Mouse (Mus musculus) bone marrow, adult 2 months (tissue): ENCODE results near the gene Ugt3a1. TPM values are rescaled to one million over a fixed set of nuclear protein-coding genes. Genes with fewer than 3 reads are reported as not detected.
"Not testable (repeated sequence)": the region's sequence is repeated elsewhere in the genome, so short reads cannot be mapped to it uniquely, and the experiment has no call there.

Source experiments
- H3K27ac ChIP-seq: fragments of 200-500 bp; 2 replicates; pipeline ENCODE4 v1.5.1; 2012; ENCODE audit warnings: low read depth, mild to moderate bottlenecking, control low read depth, inconsistent platforms, low read length; ENCODE audit not compliant: control insufficient read depth, poor library complexity, insufficient read depth
- H3K4me1 ChIP-seq: fragments of 200-500 bp; 2 replicates; pipeline ENCODE4 v1.6.1; 2011; ENCODE audit warnings: low read length; ENCODE audit not compliant: control insufficient read depth, insufficient read depth
- H3K4me3 ChIP-seq: fragments of 200-500 bp; replicated peaks from 2 replicates; pipeline ENCODE3; 2011; ENCODE audit warnings: mild to moderate bottlenecking, low read depth, low read length, control low read depth; ENCODE audit not compliant: control insufficient read depth
- CTCF ChIP-seq: fragments of 200-500 bp; IDR thresholded peaks from 2 replicates; pipeline ENCODE4 v1.5.1; 2011; ENCODE audit warnings: low read length, control low read depth; ENCODE audit not compliant: control insufficient read depth, insufficient read depth
- POLR2A ChIP-seq: fragments of 200-500 bp; IDR thresholded peaks from 2 replicates; pipeline ENCODE4 v1.6.1; 2011; ENCODE audit warnings: low read depth, mild to moderate bottlenecking, control low read depth, low read length, borderline replicate concordance; ENCODE audit not compliant: control insufficient read depth
- WGBS: fragments of 180-500 bp; shearing (Covaris S2); methylation state at CpG from one replicate; pipeline ENCODE4 v1.1.7; 2018; 5-methylcytosine and 5-hydroxymethylcytosine counted together
- polyA plus RNA-seq: library from polyadenylated mRNA; stranded (reverse); fragments of >200 nt; gene quantifications from 2 replicates; pipeline ENCODE4 v1.2.4, GENCODE M21; 2011; ENCODE audit warnings: low replicate concordance; ENCODE audit not compliant: missing spikeins, insufficient read depth, insufficient read length

Gene Ugt3a1
- polyA plus RNA-seq = 2.5 TPM in 1 of 2 replicates, not detected in the other

- TF ChIP-seq CTCF = no peak
- no peak for TF ChIP-seq POLR2A
- Histone ChIP-seq H3K4me3 (no peak within 1 kb of the TSS), H3K27ac (no peak within 1 kb of the TSS), H3K4me1 (no peaks in the 10 kb centered on the region)
- 83% methylated on average over 6 of the region's 6 CpGs for WGBS
Observed at GRCm38 (mm10) chr15:9276838-9277295, at the start of gene Ugt3a1. Gene Ugt3a1, plus strand, starts transcription at chr15:9276888.

- 59% methylated on average over 4 of the region's 4 CpGs for WGBS
- H3K4me1 ChIP-seq, H3K4me3 ChIP-seq, H3K27ac ChIP-seq: not testable (repeated sequence)
Observed at GRCm38 (mm10) chr15:9230917-9231316, 45.8 kb upstream of the Ugt3a1 start.

- no peak overlapping the region for H3K4me3 ChIP-seq
- H3K4me1 ChIP-seq = no peaks in the 10 kb centered on the region
- TF ChIP-seq POLR2A = no peak
- no peak for TF ChIP-seq CTCF
- H3K27ac ChIP-seq = no peak overlapping the region
Observed at GRCm38 (mm10) chr15:9246345-9246744, 30.3 kb upstream of the Ugt3a1 start.

- TF ChIP-seq CTCF (no peak), POLR2A (no peak)
- WGBS = 88% methylated on average over 3 of the region's 3 CpGs
- Histone ChIP-seq H3K4me3 (no peak overlapping the region), H3K27ac (no peak overlapping the region), H3K4me1 (no peaks in the 10 kb centered on the region)
Observed at GRCm38 (mm10) chr15:9252891-9253290, 23.8 kb upstream of the Ugt3a1 start.

GRCm38 (mm10) chr15:9260621-9261020 lies 16.1 kb upstream of the Ugt3a1 start:
- no peak for TF ChIP-seq CTCF
- no peak for TF ChIP-seq POLR2A
- H3K4me3 ChIP-seq = no peak overlapping the region
- H3K27ac ChIP-seq = no peak overlapping the region
- 67% methylated on average over 3 of the region's 3 CpGs for WGBS
- H3K4me1 ChIP-seq = no peaks in the 10 kb centered on the region

GRCm38 (mm10) chr15:9271876-9272275 lies 4.8 kb upstream of the Ugt3a1 start:
- Histone ChIP-seq H3K4me1 (no peaks in the 10 kb centered on the region), H3K27ac (no peak overlapping the region), H3K4me3 (no peak overlapping the region)
- TF ChIP-seq POLR2A (no peak), CTCF (no peak)
- WGBS = 67% methylated on average over 7 of the region's 7 CpGs

- no peak overlapping the region for H3K4me3 ChIP-seq
- H3K27ac ChIP-seq = no peak overlapping the region
- H3K4me1 ChIP-seq = no peaks in the 10 kb centered on the region
- TF ChIP-seq POLR2A = no peak
- no peak for TF ChIP-seq CTCF
- 66% methylated on average over 3 of the region's 3 CpGs for WGBS
Observed at GRCm38 (mm10) chr15:9279026-9279425, 2.3 kb downstream of the Ugt3a1 start.

GRCm38 (mm10) chr15:9279596-9279995 lies 2.9 kb downstream of the Ugt3a1 start:
- Histone ChIP-seq H3K4me3 (no peak overlapping the region), H3K27ac (no peak overlapping the region), H3K4me1 (no peaks in the 10 kb centered on the region)
- TF ChIP-seq POLR2A (no peak), CTCF (no peak)
- 86% methylated on average over 3 of the region's 3 CpGs for WGBS

- Histone ChIP-seq H3K27ac (no peak overlapping the region), H3K4me1 (no peaks in the 10 kb centered on the region), H3K4me3 (no peak overlapping the region)
- TF ChIP-seq CTCF = no peak
- TF ChIP-seq POLR2A = no peak
- 81% methylated on average over 2 of the region's 2 CpGs for WGBS
Observed at GRCm38 (mm10) chr15:9283165-9283564, 6.5 kb downstream of the Ugt3a1 start.

GRCm38 (mm10) chr15:9289660-9290059 lies 13.0 kb downstream of the Ugt3a1 start:
- Histone ChIP-seq H3K4me3 (no peak overlapping the region), H3K4me1 (no peaks in the 10 kb centered on the region), H3K27ac (no peak overlapping the region)
- WGBS = 51% methylated on average over 2 of the region's 2 CpGs
- TF ChIP-seq CTCF = no peak
- TF ChIP-seq POLR2A = no peak
